Mouse (Mus musculus): ENCODE measurements around the gene Fam50b. TPM values are rescaled to one million over a fixed set of nuclear protein-coding genes. Genes with fewer than 3 reads are reported as not detected.

Fam50b gene
- total RNA-seq, 2 experiments from 2014 or later: not detected

- no peak for ATAC-seq (replicated peaks; ENCODE audit: low FRiP score, poor library complexity, severe bottlenecking)
Observed at GRCm38 (mm10) chr13:34789176-34789818, 54.6 kb downstream of the Fam50b start.

- no peak for ATAC-seq (replicated peaks; ENCODE audit: low FRiP score, poor library complexity, severe bottlenecking)
Observed at GRCm38 (mm10) chr13:34793066-34793465, 58.4 kb downstream of the Fam50b start.

- ATAC-seq (replicated peaks; ENCODE audit: low FRiP score, poor library complexity, severe bottlenecking): no peak
Observed at GRCm38 (mm10) chr13:34793816-34794215, 59.2 kb downstream of the Fam50b start.

- no peak for ATAC-seq (replicated peaks; ENCODE audit: low FRiP score, poor library complexity, severe bottlenecking)
Observed at GRCm38 (mm10) chr13:34794426-34794825, 59.8 kb downstream of the Fam50b start.

Other genes starting within 250 kb of the Fam50b start
- not detected in 2 replicates for gene Pxdc1, start 81.4 kb upstream of the Fam50b start, total RNA-seq (2015; ENCODE audit: low replicate concordance)
- not detected in 2 replicates for gene Pxdc1, start 81.4 kb upstream of the Fam50b start, total RNA-seq (2017; ENCODE audit: low replicate concordance)
- 145 and 202 TPM in 2 replicates for gene Prpf4b, start 140.5 kb downstream of the Fam50b start, total RNA-seq (2015; ENCODE audit: low replicate concordance)
- gene Prpf4b, start 140.5 kb downstream of the Fam50b start, total RNA-seq (2017; ENCODE audit: low replicate concordance): 119 and 123 TPM in 2 replicates
- gene Fam217a, start 189.5 kb downstream of the Fam50b start, total RNA-seq (2015; ENCODE audit: low replicate concordance): not detected in 2 replicates
- gene Fam217a, start 189.5 kb downstream of the Fam50b start, total RNA-seq (2017; ENCODE audit: low replicate concordance): 2.0 TPM in 1 of 2 replicates, not detected in the other
- not detected in 2 replicates for gene 4933417A18Rik, start 189.6 kb downstream of the Fam50b start, total RNA-seq (2015; ENCODE audit: low replicate concordance)
- gene 4933417A18Rik, start 189.6 kb downstream of the Fam50b start, total RNA-seq (2017; ENCODE audit: low replicate concordance): not detected in 2 replicates
- not detected in 2 replicates for gene Eci3, start 229.0 kb downstream of the Fam50b start, total RNA-seq (2015; ENCODE audit: low replicate concordance)
- not detected in 2 replicates for gene Eci3, start 229.0 kb downstream of the Fam50b start, total RNA-seq (2017; ENCODE audit: low replicate concordance)

All from erythroid progenitor cell, adult 5-6 weeks (primary cell).